Mouse (Mus musculus): ENCODE results near the gene Shc1. TPM values are rescaled to one million over a fixed set of nuclear protein-coding genes. Genes with fewer than 3 reads are reported as not detected.

The Shc1 gene
- 28.2 and 41.0 TPM in 2 replicates for total RNA-seq (2017)

- peak; percentile 88 for ATAC-seq (replicated peaks; ENCODE audit: low read depth, poor library complexity, severe bottlenecking)
Observed at GRCm38 (mm10) chr3:89418170-89418860, at the start of gene Shc1, which contains the start of gene Cks1b. Shc1 (plus strand) TSS chr3:89418443. Cks1b (minus strand) TSS chr3:89418383.

GRCm38 (mm10) chr3:89373581-89374231 is 44.5 kb upstream of the Shc1 start:
- ATAC-seq (replicated peaks; ENCODE audit: low read depth, poor library complexity, severe bottlenecking), result no peak

DNA sequence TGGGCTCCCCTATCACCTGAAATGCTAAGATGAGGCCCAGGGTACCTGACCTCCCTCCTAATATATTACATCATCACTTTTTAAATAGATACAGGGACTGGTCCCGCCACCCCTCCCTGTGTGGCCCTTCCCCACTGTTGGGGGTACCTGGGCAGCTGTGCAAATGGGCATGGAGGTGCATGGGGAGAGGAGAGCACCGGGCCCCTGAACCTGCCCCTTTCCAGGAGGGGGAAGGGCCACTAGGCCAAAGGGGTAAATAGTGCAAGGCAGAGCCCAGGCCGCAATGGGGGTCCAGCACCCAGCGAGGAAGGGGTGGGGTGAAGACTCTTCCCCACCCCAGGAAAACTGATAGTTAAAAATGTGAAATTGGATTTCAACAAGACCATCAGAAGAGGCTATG is 40.4 kb upstream of the Shc1 start:
- no peak for ATAC-seq (replicated peaks; ENCODE audit: low read depth, poor library complexity, severe bottlenecking)

GRCm38 (mm10) chr3:89378394-89379067 is 39.7 kb upstream of the Shc1 start:
- ATAC-seq (replicated peaks; ENCODE audit: low read depth, poor library complexity, severe bottlenecking), result peak; percentile 84

DNA sequence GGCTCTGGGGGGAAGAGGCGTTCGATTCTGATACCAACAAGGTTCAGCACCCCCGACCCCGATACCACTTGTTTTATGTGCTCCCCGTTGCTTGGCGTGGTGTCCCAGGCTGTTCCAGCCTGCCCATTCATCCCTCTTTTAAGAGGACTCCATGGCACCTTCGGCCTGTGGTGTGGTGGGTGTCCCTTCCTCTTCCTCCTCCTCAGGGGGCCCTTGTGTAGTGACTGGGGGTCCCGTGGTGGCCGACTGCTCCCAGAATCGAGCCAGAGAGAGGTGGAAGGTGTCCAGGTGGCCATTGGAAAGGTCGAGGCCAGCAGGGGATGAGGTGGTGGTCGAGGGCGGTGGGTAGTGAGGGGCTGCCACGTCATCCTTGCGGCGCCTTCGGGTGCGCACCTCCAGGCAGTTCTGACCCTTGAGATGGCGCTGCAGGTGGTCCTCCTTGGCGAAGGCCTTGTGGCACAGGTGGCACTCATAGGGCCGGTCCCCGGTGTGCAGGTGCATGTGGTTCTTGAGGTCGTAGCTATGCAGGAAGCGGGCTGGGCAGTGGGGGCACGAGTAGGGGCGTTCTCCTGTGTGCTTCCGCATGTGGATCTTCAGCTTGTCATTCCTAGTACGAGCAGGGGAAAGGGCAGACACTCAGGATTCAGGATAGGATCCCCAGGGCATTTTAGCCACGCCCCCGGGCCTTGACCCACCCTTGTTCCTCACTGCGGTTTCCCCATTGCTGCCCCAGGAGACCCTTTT is 38.7 kb upstream of the Shc1 start:
- no peak for ATAC-seq (replicated peaks; ENCODE audit: low read depth, poor library complexity, severe bottlenecking)

- no peak for ATAC-seq (replicated peaks; ENCODE audit: low read depth, poor library complexity, severe bottlenecking)
Observed at GRCm38 (mm10) chr3:89380291-89380690, 38.0 kb upstream of the Shc1 start.

- no peak for ATAC-seq (replicated peaks; ENCODE audit: low read depth, poor library complexity, severe bottlenecking)
Observed at GRCm38 (mm10) chr3:89380711-89381110, 37.5 kb upstream of the Shc1 start.

GRCm38 (mm10) chr3:89381233-89381632 is 37.0 kb upstream of the Shc1 start:
- no peak for ATAC-seq (replicated peaks; ENCODE audit: low read depth, poor library complexity, severe bottlenecking)

GRCm38 (mm10) chr3:89382033-89382882 is 36.0 kb upstream of the Shc1 start:
- no peak for ATAC-seq (replicated peaks; ENCODE audit: low read depth, poor library complexity, severe bottlenecking)

- no peak for ATAC-seq (replicated peaks; ENCODE audit: low read depth, poor library complexity, severe bottlenecking)
Observed at GRCm38 (mm10) chr3:89382950-89383349, 35.3 kb upstream of the Shc1 start.

- no peak for ATAC-seq (replicated peaks; ENCODE audit: low read depth, poor library complexity, severe bottlenecking)
Observed at GRCm38 (mm10) chr3:89383651-89384255, 34.5 kb upstream of the Shc1 start.

DNA sequence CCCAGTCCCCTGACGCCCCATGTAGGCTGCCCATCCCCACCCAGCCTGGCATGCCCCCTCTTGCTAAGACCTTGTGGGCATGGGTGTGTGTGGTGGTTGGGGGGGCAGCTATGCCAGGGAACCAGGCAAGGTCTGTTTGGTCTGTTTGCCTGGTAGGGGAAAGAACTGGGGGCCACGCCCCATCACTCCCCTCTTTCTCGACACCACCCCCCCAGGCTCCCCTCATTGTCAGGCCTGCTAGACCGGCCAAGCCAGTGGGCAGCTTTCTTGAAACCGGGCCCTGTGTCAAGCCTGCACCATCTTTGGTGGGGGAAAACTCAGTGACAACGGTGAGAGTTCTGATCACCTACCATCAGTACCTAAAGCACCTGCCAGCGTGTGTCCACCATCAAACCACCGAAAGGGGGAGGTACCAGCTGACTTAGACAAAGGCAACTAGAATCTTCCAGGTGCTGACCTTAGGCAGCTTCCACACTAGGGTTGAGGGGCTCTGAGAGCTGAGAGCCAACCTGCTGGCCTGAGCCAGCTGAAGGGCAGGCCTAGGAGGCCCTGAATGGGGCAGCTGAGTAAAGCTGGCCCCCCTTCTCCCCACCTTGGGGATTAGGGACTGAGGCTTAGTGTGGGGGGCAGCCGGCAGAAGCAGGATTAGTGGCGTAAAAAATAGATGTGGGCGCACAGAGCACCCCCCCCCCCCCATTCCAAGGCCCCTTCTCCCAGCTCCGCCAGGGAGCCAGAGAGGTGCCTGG is 33.7 kb upstream of the Shc1 start:
- ATAC-seq (replicated peaks; ENCODE audit: low read depth, poor library complexity, severe bottlenecking), result no peak

DNA sequence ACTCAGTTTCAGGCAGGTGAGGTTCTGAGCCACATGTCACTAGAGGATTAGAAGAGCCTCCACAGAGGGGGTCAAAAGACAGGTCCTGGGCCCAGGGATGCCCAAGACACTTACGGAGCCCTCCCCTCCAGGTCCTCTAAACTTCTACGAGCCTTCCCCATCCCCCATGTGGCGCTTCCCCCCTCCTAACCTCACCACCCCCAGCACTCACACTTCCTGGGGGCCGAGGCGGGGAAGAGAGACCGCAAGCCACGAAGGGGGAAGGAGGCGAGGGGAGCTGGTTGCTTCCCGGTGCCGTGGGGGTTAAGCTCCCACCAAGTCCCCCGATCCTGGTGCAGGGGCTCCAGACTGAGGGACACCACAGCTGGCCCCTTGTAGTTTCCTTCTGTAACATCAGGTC is 32.8 kb upstream of the Shc1 start:
- no peak; the same call in 1 of the 2 replicates for ATAC-seq (replicated peaks; ENCODE audit: low read depth, poor library complexity, severe bottlenecking)

GRCm38 (mm10) chr3:89386438-89387420 is 31.5 kb upstream of the Shc1 start:
- no peak for ATAC-seq (replicated peaks; ENCODE audit: low read depth, poor library complexity, severe bottlenecking)

DNA sequence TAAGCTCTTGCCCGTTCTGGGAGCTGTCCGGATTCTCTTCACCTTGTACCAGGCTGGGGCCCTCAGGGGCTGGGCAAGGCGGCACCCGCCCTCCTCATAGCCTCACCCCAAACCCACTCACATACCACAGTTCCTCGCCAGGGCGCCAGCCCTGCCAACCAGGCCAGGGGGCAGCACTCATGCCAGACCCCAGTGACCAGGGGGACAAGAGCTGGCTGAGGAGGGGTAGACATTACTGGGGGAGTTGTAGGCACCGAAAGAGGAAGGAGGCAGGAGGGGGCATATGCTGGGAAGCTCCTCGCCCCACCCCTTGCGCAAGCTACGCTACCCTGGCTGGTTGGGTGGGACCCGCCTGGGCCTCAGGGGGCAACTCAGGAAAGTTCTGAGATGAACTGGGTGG is 30.6 kb upstream of the Shc1 start:
- ATAC-seq (replicated peaks; ENCODE audit: low read depth, poor library complexity, severe bottlenecking), result peak; percentile 31

- peak; percentile 20; the same call in 1 of the 2 replicates for ATAC-seq (replicated peaks; ENCODE audit: low read depth, poor library complexity, severe bottlenecking)
Observed at GRCm38 (mm10) chr3:89388134-89388881, 29.9 kb upstream of the Shc1 start.
